Mouse (Mus musculus): ENCODE data around the gene Hes5. TPM values are rescaled to one million over a fixed set of nuclear protein-coding genes. Genes with fewer than 3 reads are reported as not detected.

The Hes5 gene
- polyA plus RNA-seq, 1 experiment from 2014 or later, result 167 TPM

DNA sequence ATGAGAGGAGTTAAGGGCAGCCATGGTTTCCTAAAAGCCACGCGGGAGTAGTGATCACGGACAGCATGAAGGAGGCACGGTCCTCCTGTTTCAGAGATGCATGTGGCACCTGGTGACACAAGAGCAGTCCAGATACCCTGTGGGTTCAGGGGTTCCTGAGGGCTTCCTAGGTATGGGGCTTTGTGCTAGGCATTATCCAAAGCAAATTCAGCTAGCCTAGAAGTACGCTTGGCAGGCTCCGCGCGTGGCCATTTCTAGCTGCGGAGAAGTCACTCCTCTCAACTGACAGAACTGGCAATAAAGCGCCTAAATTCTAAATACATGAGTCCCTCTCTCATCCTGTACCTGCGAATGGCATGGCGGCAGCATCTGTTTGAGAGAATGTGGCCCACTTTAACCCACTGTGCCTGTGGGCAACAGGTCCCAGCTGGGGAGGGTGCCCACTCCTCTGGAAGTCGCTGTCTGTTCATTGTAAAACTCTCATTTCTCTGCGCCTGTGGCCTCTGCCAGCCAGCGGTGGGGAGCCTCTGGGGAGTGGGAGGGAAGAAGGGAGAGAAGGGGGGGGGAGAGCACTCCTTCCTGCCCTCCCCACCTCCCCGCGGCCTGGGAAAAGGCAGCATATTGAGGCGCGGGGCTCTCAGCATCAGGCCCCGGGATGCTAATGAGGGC is 568 bp upstream of the Hes5 start:
- Histone ChIP-seq H3K9ac (ENCODE audit: low read depth, low read length) (peak overlapping the region; percentile 76), H3K27ac (ENCODE audit: low read depth, low read length) (peak overlapping the region; percentile 41), H3K27me3 (replicated peaks; ENCODE audit: control insufficient read depth, insufficient read depth, low read length) (peaks cover 16% of the 10 kb centered on the region; the same call in 1 of the 2 replicates), H3K4me2 (ENCODE audit: low read length) (peak overlapping the region; percentile 84), H3K4me3 (ENCODE audit: low read length) (peak overlapping the region; percentile 75), H3K4me1 (ENCODE audit: control insufficient read depth, insufficient read depth, low read depth, low read length) (peaks cover 58% of the 10 kb centered on the region), H3K36me3 (ENCODE audit: control insufficient read depth, insufficient read depth, low read length) (no peaks in the 10 kb centered on the region), H3K9me3 (ENCODE audit: control insufficient read depth, low read length) (no peaks in the 10 kb centered on the region)
- ATAC-seq, result no peak
- 7% methylated on average over 20 of the region's 20 CpGs for WGBS

DNA sequence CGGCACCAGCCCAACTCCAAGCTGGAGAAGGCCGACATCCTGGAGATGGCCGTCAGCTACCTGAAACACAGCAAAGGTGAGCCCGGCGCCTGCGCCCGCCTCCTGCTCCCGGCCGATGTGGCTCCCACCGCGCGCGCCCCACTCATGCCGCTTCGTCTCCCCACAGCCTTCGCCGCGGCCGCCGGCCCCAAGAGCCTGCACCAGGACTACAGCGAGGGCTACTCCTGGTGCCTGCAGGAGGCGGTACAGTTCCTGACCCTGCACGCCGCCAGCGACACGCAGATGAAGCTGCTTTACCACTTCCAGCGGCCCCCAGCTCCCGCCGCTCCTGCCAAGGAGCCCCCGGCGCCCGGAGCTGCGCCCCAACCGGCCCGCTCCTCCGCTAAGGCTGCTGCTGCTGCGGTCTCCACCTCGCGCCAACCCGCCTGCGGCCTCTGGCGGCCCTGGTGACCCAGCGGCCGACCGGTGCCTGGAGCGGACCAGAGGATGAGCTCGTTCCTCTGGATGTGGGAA is 559 bp downstream of the Hes5 start:
- H3K4me3 ChIP-seq (ENCODE audit: low read length), result peak overlapping the region; percentile 75
- peak overlapping the region; percentile 94 for H3K27ac ChIP-seq (ENCODE audit: low read depth, low read length)
- peaks cover 16% of the 10 kb centered on the region; the same call in 1 of the 2 replicates for H3K27me3 ChIP-seq (replicated peaks; ENCODE audit: control insufficient read depth, insufficient read depth, low read length)
- H3K9ac ChIP-seq (ENCODE audit: low read depth, low read length), result peak overlapping the region; percentile 76
- H3K9me3 ChIP-seq (ENCODE audit: control insufficient read depth, low read length), result no peaks in the 10 kb centered on the region
- peaks cover 67% of the 10 kb centered on the region for H3K4me1 ChIP-seq (ENCODE audit: control insufficient read depth, insufficient read depth, low read depth, low read length)
- no peaks in the 10 kb centered on the region for H3K36me3 ChIP-seq (ENCODE audit: control insufficient read depth, insufficient read depth, low read length)
- no peak for ATAC-seq
- WGBS, result under 1% methylated on average over 32 of the region's 47 CpGs
- H3K4me2 ChIP-seq (ENCODE audit: low read length), result peak overlapping the region; percentile 84

DNA sequence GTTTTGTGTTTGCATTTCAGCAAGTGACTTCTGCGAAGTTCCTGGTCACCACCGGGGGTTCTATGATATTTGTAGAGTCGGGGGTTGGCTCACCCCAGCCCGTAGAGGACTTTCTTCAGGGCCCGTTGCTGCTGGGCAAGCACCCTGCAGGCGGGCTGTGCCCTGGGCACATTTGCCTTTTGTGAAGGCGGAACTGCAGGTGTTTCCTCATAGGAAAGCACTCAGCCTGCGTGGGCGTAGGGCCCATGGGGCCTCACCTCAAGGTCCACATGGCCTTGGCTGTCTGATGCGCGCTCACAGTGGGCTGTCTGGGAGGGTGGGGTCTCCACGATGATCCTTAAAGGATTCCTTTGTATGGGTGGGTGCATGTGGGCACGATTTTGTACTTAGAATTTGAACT is 1.2 kb downstream of the Hes5 start:
- H3K4me2 ChIP-seq (ENCODE audit: low read length), result peak overlapping the region; percentile 84
- 5% methylated on average over 13 of the region's 13 CpGs for WGBS
- H3K9ac ChIP-seq (ENCODE audit: low read depth, low read length), result peak overlapping the region; percentile 76
- ATAC-seq, result no peak
- H3K27ac ChIP-seq (ENCODE audit: low read depth, low read length), result peak overlapping the region; percentile 94
- H3K4me3 ChIP-seq (ENCODE audit: low read length), result peak overlapping the region; percentile 75
- peaks cover 65% of the 10 kb centered on the region for H3K4me1 ChIP-seq (ENCODE audit: control insufficient read depth, insufficient read depth, low read depth, low read length)
- no peaks in the 10 kb centered on the region for H3K9me3 ChIP-seq (ENCODE audit: control insufficient read depth, low read length)
- H3K27me3 ChIP-seq (replicated peaks; ENCODE audit: control insufficient read depth, insufficient read depth, low read length), result peaks cover 13% of the 10 kb centered on the region; the same call in 1 of the 2 replicates
- H3K36me3 ChIP-seq (ENCODE audit: control insufficient read depth, insufficient read depth, low read length), result no peaks in the 10 kb centered on the region

DNA sequence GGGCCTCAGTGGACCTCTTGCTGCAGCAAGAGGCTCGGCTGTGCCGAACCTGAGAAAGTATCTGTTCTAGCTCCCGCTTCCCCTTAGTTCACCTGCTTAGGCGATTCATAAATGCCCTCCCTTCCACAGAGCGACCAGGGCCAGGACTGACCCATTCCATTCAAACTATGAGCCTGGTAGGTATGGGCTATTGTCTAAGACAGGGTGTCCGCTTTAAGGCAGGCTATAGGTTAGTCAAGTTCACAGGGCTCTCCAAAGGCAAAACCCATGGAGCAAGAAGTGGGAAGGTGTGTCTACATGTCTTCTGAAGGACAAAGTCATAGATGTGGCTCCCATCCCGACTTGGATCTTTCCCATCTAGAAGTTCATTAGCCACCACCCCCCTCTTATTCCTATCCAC is 2.0 kb downstream of the Hes5 start:
- ATAC-seq, result no peak
- Histone ChIP-seq H3K27me3 (replicated peaks; ENCODE audit: control insufficient read depth, insufficient read depth, low read length) (peaks cover 11% of the 10 kb centered on the region; the same call in 1 of the 2 replicates), H3K4me3 (ENCODE audit: low read length) (peak overlapping the region; percentile 75), H3K27ac (ENCODE audit: low read depth, low read length) (peak overlapping the region; percentile 94), H3K9me3 (ENCODE audit: control insufficient read depth, low read length) (no peaks in the 10 kb centered on the region), H3K4me1 (ENCODE audit: control insufficient read depth, insufficient read depth, low read depth, low read length) (peaks cover 65% of the 10 kb centered on the region), H3K36me3 (ENCODE audit: control insufficient read depth, insufficient read depth, low read length) (no peaks in the 10 kb centered on the region), H3K9ac (ENCODE audit: low read depth, low read length) (peak overlapping the region; percentile 76), H3K4me2 (ENCODE audit: low read length) (peak overlapping the region; percentile 84)
- WGBS, result 32% methylated on average over 7 of the region's 7 CpGs

DNA sequence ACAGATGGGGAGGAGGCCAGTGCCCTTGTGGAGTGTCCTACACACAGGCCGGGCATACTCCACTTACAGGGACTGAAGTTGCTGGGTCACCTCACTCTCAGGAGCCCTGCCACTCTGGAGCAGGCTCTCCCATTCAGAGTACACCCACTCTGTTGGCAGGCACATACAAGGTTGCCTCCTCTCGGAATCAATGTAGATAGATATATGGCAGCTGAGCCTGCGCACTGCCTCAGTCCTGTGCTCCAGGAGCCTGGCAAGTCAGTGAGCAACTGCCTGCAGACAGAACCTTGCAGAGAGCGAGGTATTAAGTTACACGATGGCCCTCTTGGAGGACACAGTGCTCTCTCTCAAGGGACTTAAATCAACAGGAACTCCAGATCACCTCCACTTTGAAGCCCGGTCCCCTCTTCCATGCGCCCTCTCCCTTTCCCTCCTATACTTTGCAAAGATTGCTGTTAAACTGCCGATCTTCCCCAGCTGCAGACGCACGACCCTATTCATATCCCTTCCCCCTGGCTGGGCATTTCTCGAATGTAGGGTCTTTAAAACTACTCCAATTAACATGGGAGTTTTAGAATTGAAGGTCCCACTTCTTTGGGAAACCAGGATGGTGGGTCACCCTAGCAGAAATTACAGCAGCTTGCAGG is 2.6 kb downstream of the Hes5 start:
- Histone ChIP-seq H3K27ac (ENCODE audit: low read depth, low read length) (peak overlapping the region; percentile 94), H3K9me3 (ENCODE audit: control insufficient read depth, low read length) (no peaks in the 10 kb centered on the region), H3K4me1 (ENCODE audit: control insufficient read depth, insufficient read depth, low read depth, low read length) (peaks cover 59% of the 10 kb centered on the region), H3K4me3 (ENCODE audit: low read length) (peak overlapping the region; percentile 75), H3K36me3 (ENCODE audit: control insufficient read depth, insufficient read depth, low read length) (no peaks in the 10 kb centered on the region), H3K27me3 (replicated peaks; ENCODE audit: control insufficient read depth, insufficient read depth, low read length) (peaks cover 8% of the 10 kb centered on the region; the same call in 1 of the 2 replicates), H3K9ac (ENCODE audit: low read depth, low read length) (peak overlapping the region; percentile 76), H3K4me2 (ENCODE audit: low read length) (peak overlapping the region; percentile 84)
- WGBS, result 9% methylated on average over 11 of the region's 11 CpGs
- ATAC-seq, result no peak

DNA sequence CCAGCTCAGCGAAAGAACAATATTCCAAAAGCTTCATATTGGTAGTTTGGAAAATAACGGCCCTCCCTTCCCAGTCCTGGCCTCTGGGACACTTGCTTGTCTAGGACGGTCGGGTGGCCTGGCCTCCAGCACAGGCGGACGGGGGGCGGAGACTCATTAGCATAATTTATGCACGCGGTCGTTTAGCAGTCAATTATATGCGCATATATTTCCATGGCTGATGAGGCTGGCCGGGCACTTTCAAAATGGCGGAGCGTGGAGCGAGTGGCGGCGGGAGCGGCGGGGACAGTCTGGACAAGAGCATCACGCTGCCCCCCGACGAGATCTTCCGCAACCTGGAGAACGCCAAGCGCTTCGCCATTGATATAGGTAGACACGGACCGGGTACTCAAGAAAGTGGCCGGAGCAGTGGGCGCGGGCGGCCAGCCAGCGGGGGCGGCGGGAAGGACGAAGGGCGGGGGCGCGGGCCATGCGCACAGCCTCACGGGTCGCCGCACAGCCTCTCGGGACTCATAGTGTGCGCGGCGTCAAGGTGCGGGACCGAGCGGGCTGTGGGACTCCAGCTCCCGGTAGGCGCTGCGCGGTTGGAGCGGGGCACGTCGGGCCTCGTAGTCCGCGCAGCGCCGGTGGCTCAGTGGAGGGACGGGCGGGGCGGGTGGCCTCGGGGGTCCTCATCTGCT is 3.3 kb downstream of the Hes5 start, which contains the start of gene Pank4:
TSS of gene Pank4 (plus strand) at position 223 of the 680 bp plus-strand sequence.
- H3K9me3 ChIP-seq (ENCODE audit: control insufficient read depth, low read length), result no peaks in the 10 kb centered on the region
- H3K4me3 ChIP-seq (ENCODE audit: low read length), result peak within 1 kb of the TSS; percentile 75
- H3K4me1 ChIP-seq (ENCODE audit: control insufficient read depth, insufficient read depth, low read depth, low read length), result peaks cover 53% of the 10 kb centered on the region
- H3K9ac ChIP-seq (ENCODE audit: low read depth, low read length), result peak within 1 kb of the TSS; percentile 76
- peaks cover 6% of the 10 kb centered on the region; the same call in 1 of the 2 replicates for H3K27me3 ChIP-seq (replicated peaks; ENCODE audit: control insufficient read depth, insufficient read depth, low read length)
- WGBS, result under 1% methylated on average over 66 of the region's 66 CpGs
- H3K36me3 ChIP-seq (ENCODE audit: control insufficient read depth, insufficient read depth, low read length), result no peaks in the 10 kb centered on the region
- ATAC-seq, result peak; percentile 89
- peak within 1 kb of the TSS; percentile 84 for H3K4me2 ChIP-seq (ENCODE audit: low read length)
- H3K27ac ChIP-seq (ENCODE audit: low read depth, low read length), result peak within 1 kb of the TSS; percentile 94

GRCm38 (mm10) chr4:154964581-154965235 is 4.0 kb downstream of the Hes5 start:
- WGBS, result under 1% methylated on average over 33 of the region's 36 CpGs
- peak; percentile 28 for ATAC-seq
- Histone ChIP-seq H3K27ac (ENCODE audit: low read depth, low read length) (peak overlapping the region; percentile 94), H3K4me2 (ENCODE audit: low read length) (peak overlapping the region; percentile 84), H3K4me1 (ENCODE audit: control insufficient read depth, insufficient read depth, low read depth, low read length) (peaks cover 47% of the 10 kb centered on the region), H3K9me3 (ENCODE audit: control insufficient read depth, low read length) (no peaks in the 10 kb centered on the region), H3K9ac (ENCODE audit: low read depth, low read length) (peak overlapping the region; percentile 76), H3K27me3 (replicated peaks; ENCODE audit: control insufficient read depth, insufficient read depth, low read length) (0 out of 2 replicates have a peak, but pooled peaks cover 2% of the 10 kb centered on the region), H3K4me3 (ENCODE audit: low read length) (peak overlapping the region; percentile 75), H3K36me3 (ENCODE audit: control insufficient read depth, insufficient read depth, low read length) (peaks cover under 1% of the 10 kb centered on the region)

GRCm38 (mm10) chr4:154965856-154966255 is 5.1 kb downstream of the Hes5 start:
- 65% methylated on average over 3 of the region's 3 CpGs for WGBS

More at GRCm38 (mm10) chr4:154965856-154966255, 5.1 kb downstream of the Hes5 start:
- H3K27me3 ChIP-seq (replicated peaks; ENCODE audit: control insufficient read depth, insufficient read depth, low read length), result no peaks in the 10 kb centered on the region
- peak overlapping the region; percentile 84 for H3K4me2 ChIP-seq (ENCODE audit: low read length)
- H3K9me3 ChIP-seq (ENCODE audit: control insufficient read depth, low read length), result no peaks in the 10 kb centered on the region
- H3K36me3 ChIP-seq (ENCODE audit: control insufficient read depth, insufficient read depth, low read length), result peaks cover 12% of the 10 kb centered on the region
- ATAC-seq, result no peak
- no peak overlapping the region for H3K27ac ChIP-seq (ENCODE audit: low read depth, low read length)
- H3K4me3 ChIP-seq (ENCODE audit: low read length), result no peak overlapping the region
- H3K4me1 ChIP-seq (ENCODE audit: control insufficient read depth, insufficient read depth, low read depth, low read length), result peaks cover 38% of the 10 kb centered on the region
- H3K9ac ChIP-seq (ENCODE audit: low read depth, low read length), result peak overlapping the region; percentile 76

Data from hindbrain, embryonic 16.5 days (tissue).